Mouse (Mus musculus): ENCODE measurements around the gene Smurf1. TPM values are rescaled to one million over a fixed set of nuclear protein-coding genes. Genes with fewer than 3 reads are reported as not detected.

The Smurf1 gene
- total RNA-seq, 2 experiments from 2014 or later: 30.1 to 34.3 TPM

GRCm38 (mm10) chr5:144918204-144918603 lies 47.4 kb downstream of the Smurf1 start:
- no peak for DNase-seq (ENCODE audit: extremely low spot score in 1 of 2, low spot score in 1 of 2)

GRCm38 (mm10) chr5:144917172-144917571 lies 48.5 kb downstream of the Smurf1 start:
- no peak for DNase-seq (ENCODE audit: extremely low spot score in 1 of 2, low spot score in 1 of 2)

GRCm38 (mm10) chr5:144915828-144916227 lies 49.8 kb downstream of the Smurf1 start:
- no peak for DNase-seq (ENCODE audit: extremely low spot score in 1 of 2, low spot score in 1 of 2)

- DNase-seq (ENCODE audit: extremely low spot score in 1 of 2, low spot score in 1 of 2): no peak
Observed at GRCm38 (mm10) chr5:144914433-144914906, 51.2 kb downstream of the Smurf1 start.

GRCm38 (mm10) chr5:144913923-144914322 lies 51.7 kb downstream of the Smurf1 start:
- DNase-seq (ENCODE audit: extremely low spot score in 1 of 2, low spot score in 1 of 2): no peak

GRCm38 (mm10) chr5:144913361-144913760 lies 52.3 kb downstream of the Smurf1 start:
- no peak for DNase-seq (ENCODE audit: extremely low spot score in 1 of 2, low spot score in 1 of 2)

- DNase-seq (ENCODE audit: extremely low spot score in 1 of 2, low spot score in 1 of 2): no peak
Observed at GRCm38 (mm10) chr5:144912519-144913310, 52.9 kb downstream of the Smurf1 start.

GRCm38 (mm10) chr5:144909521-144909920 lies 56.1 kb downstream of the Smurf1 start:
- DNase-seq (ENCODE audit: extremely low spot score in 1 of 2, low spot score in 1 of 2): no peak

GRCm38 (mm10) chr5:144907591-144907990 lies 58.1 kb downstream of the Smurf1 start:
- no peak for DNase-seq (ENCODE audit: extremely low spot score in 1 of 2, low spot score in 1 of 2)

- DNase-seq (ENCODE audit: extremely low spot score in 1 of 2, low spot score in 1 of 2): no peak
Observed at GRCm38 (mm10) chr5:144904356-144905134, 61.1 kb downstream of the Smurf1 start.

- no peak for DNase-seq (ENCODE audit: extremely low spot score in 1 of 2, low spot score in 1 of 2)
Observed at GRCm38 (mm10) chr5:144901791-144902190, 63.9 kb downstream of the Smurf1 start.

GRCm38 (mm10) chr5:144901035-144901434 lies 64.6 kb downstream of the Smurf1 start:
- DNase-seq (ENCODE audit: extremely low spot score in 1 of 2, low spot score in 1 of 2): no peak

- DNase-seq (ENCODE audit: extremely low spot score in 1 of 2, low spot score in 1 of 2): no peak
Observed at GRCm38 (mm10) chr5:144898448-144899052, 67.1 kb downstream of the Smurf1 start.

GRCm38 (mm10) chr5:144897881-144898280 lies 67.8 kb downstream of the Smurf1 start:
- no peak for DNase-seq (ENCODE audit: extremely low spot score in 1 of 2, low spot score in 1 of 2)

- DNase-seq (ENCODE audit: extremely low spot score in 1 of 2, low spot score in 1 of 2): no peak
Observed at GRCm38 (mm10) chr5:144891276-144891675, 74.4 kb downstream of the Smurf1 start.

- no peak for DNase-seq (ENCODE audit: extremely low spot score in 1 of 2, low spot score in 1 of 2)
Observed at GRCm38 (mm10) chr5:144885968-144886650, 79.5 kb downstream of the Smurf1 start.

GRCm38 (mm10) chr5:144884629-144885217 lies 80.9 kb downstream of the Smurf1 start:
- DNase-seq (ENCODE audit: extremely low spot score in 1 of 2, low spot score in 1 of 2): peak in 1 of 2 experiments; percentile 43

GRCm38 (mm10) chr5:144881670-144882399 lies 83.8 kb downstream of the Smurf1 start:
- DNase-seq (ENCODE audit: extremely low spot score in 1 of 2, low spot score in 1 of 2): no peak

GRCm38 (mm10) chr5:144877021-144877420 lies 88.6 kb downstream of the Smurf1 start:
- DNase-seq (ENCODE audit: extremely low spot score in 1 of 2, low spot score in 1 of 2): no peak
